Mouse (Mus musculus): ENCODE results near the gene Cntn4.

GRCm38 (mm10) chr6:106422947-106423346 lies 745.5 kb downstream of the Cntn4 start:
- no peak for TF ChIP-seq POLR2A (IDR thresholded peaks at IDR 0.05; ENCODE audit: borderline replicate concordance, extremely low read depth, insufficient read depth, insufficient read length, poor library complexity, severe bottlenecking)
- no peak for TF ChIP-seq CTCF (IDR thresholded peaks at IDR 0.05; ENCODE audit: borderline replicate concordance, extremely low read depth, insufficient read depth, insufficient read length)

All from brain, embryonic 14.5 days (tissue).